Mouse (Mus musculus): ENCODE measurements around the gene Kars.

Kars gene

GRCm38 (mm10) chr8:111943544-111943943 lies 67.6 kb downstream of the Kars start:
- no peak for DNase-seq (ENCODE audit: low spot score in 2 of 2)

Data from spleen, postnatal 10 days (tissue).